Mouse (Mus musculus): ENCODE data around the gene Trim44. TPM values are rescaled to one million over a fixed set of nuclear protein-coding genes. Genes with fewer than 3 reads are reported as not detected.
A peak's percentile ranks its signal among the peaks of the same experiment; 100 is the strongest.

Gene Trim44
- polyA plus RNA-seq, 1 experiment from 2014 or later = 16.6 TPM

- no peak overlapping the region for H3K27ac ChIP-seq (ENCODE audit: low read length)
- no peak for ATAC-seq (ENCODE audit: low read depth)
- no peak overlapping the region for H3K9ac ChIP-seq (ENCODE audit: low read length)
- peaks cover 14% of the 10 kb centered on the region for H3K4me1 ChIP-seq (replicated peaks; ENCODE audit: control insufficient read depth, insufficient read depth, low read length)
- H3K9me3 ChIP-seq (ENCODE audit: control insufficient read depth, low read length) = no peaks in the 10 kb centered on the region
- H3K36me3 ChIP-seq (ENCODE audit: control insufficient read depth, insufficient read depth, low read length) = no peaks in the 10 kb centered on the region
- H3K4me3 ChIP-seq (ENCODE audit: low read length) = no peak overlapping the region
- H3K4me2 ChIP-seq (ENCODE audit: low read depth, low read length) = no peak overlapping the region
- H3K27me3 ChIP-seq (ENCODE audit: control insufficient read depth, insufficient read depth, low read depth, low read length) = no peaks in the 10 kb centered on the region
- WGBS = 50% methylated on average over 4 of the region's 4 CpGs
These were observed 3.0 kb upstream of the Trim44 start for GRCm38 (mm10) chr2:102410615-102411014.

GRCm38 (mm10) chr2:102409741-102410140, 2.1 kb upstream of the Trim44 start:
- WGBS = 82% methylated on average over 3 of the region's 3 CpGs
- Histone ChIP-seq H3K27me3 (ENCODE audit: control insufficient read depth, insufficient read depth, low read depth, low read length) (no peaks in the 10 kb centered on the region), H3K4me1 (replicated peaks; ENCODE audit: control insufficient read depth, insufficient read depth, low read length) (peaks cover 14% of the 10 kb centered on the region), H3K9ac (ENCODE audit: low read length) (no peak overlapping the region), H3K36me3 (ENCODE audit: control insufficient read depth, insufficient read depth, low read length) (no peaks in the 10 kb centered on the region), H3K4me3 (ENCODE audit: low read length) (no peak overlapping the region), H3K4me2 (ENCODE audit: low read depth, low read length) (no peak overlapping the region), H3K27ac (ENCODE audit: low read length) (no peak overlapping the region), H3K9me3 (ENCODE audit: control insufficient read depth, low read length) (no peaks in the 10 kb centered on the region)
- no peak for ATAC-seq (ENCODE audit: low read depth)

GRCm38 (mm10) chr2:102406324-102407304, 1.0 kb downstream of the Trim44 start:
- Histone ChIP-seq H3K9ac (ENCODE audit: low read length) (no peak overlapping the region), H3K27me3 (ENCODE audit: control insufficient read depth, insufficient read depth, low read depth, low read length) (no peaks in the 10 kb centered on the region), H3K9me3 (ENCODE audit: control insufficient read depth, low read length) (no peaks in the 10 kb centered on the region), H3K27ac (ENCODE audit: low read length) (no peak overlapping the region), H3K4me1 (replicated peaks; ENCODE audit: control insufficient read depth, insufficient read depth, low read length) (peaks cover 14% of the 10 kb centered on the region), H3K36me3 (ENCODE audit: control insufficient read depth, insufficient read depth, low read length) (no peaks in the 10 kb centered on the region), H3K4me3 (ENCODE audit: low read length) (no peak overlapping the region), H3K4me2 (ENCODE audit: low read depth, low read length) (peak overlapping the region; percentile 35)
- 62% methylated on average over 4 of the region's 4 CpGs for WGBS
- peak; percentile 45; the same call in 1 of the 2 replicates for ATAC-seq (ENCODE audit: low read depth)

GRCm38 (mm10) chr2:102403982-102404381, 3.6 kb downstream of the Trim44 start:
- Histone ChIP-seq H3K27me3 (ENCODE audit: control insufficient read depth, insufficient read depth, low read depth, low read length) (no peaks in the 10 kb centered on the region), H3K4me1 (replicated peaks; ENCODE audit: control insufficient read depth, insufficient read depth, low read length) (peaks cover 25% of the 10 kb centered on the region), H3K27ac (ENCODE audit: low read length) (no peak overlapping the region), H3K4me3 (ENCODE audit: low read length) (no peak overlapping the region), H3K4me2 (ENCODE audit: low read depth, low read length) (no peak overlapping the region), H3K9ac (ENCODE audit: low read length) (no peak overlapping the region), H3K36me3 (ENCODE audit: control insufficient read depth, insufficient read depth, low read length) (no peaks in the 10 kb centered on the region), H3K9me3 (ENCODE audit: control insufficient read depth, low read length) (no peaks in the 10 kb centered on the region)
- ATAC-seq (ENCODE audit: low read depth) = no peak
- 87% methylated on average over 5 of the region's 5 CpGs for WGBS

- 83% methylated on average over 4 of the region's 4 CpGs for WGBS
These were observed 4.3 kb downstream of the Trim44 start for GRCm38 (mm10) chr2:102403306-102403705.

GRCm38 (mm10) chr2:102401352-102401692, 6.3 kb downstream of the Trim44 start:
- no peaks in the 10 kb centered on the region for H3K9me3 ChIP-seq (ENCODE audit: control insufficient read depth, low read length)
- WGBS = 11% methylated on average over 6 of the region's 6 CpGs
- no peak; the same call in 1 of the 2 replicates for ATAC-seq (ENCODE audit: low read depth)
- no peaks in the 10 kb centered on the region for H3K36me3 ChIP-seq (ENCODE audit: control insufficient read depth, insufficient read depth, low read length)
- peak overlapping the region; percentile 95 for H3K27ac ChIP-seq (ENCODE audit: low read length)
- no peaks in the 10 kb centered on the region for H3K27me3 ChIP-seq (ENCODE audit: control insufficient read depth, insufficient read depth, low read depth, low read length)
- peaks cover 20% of the 10 kb centered on the region for H3K4me1 ChIP-seq (replicated peaks; ENCODE audit: control insufficient read depth, insufficient read depth, low read length)
- peak overlapping the region; percentile 88 for H3K9ac ChIP-seq (ENCODE audit: low read length)
- peak overlapping the region; percentile 98 for H3K4me2 ChIP-seq (ENCODE audit: low read depth, low read length)
- peak overlapping the region; percentile 77 for H3K4me3 ChIP-seq (ENCODE audit: low read length)

More at GRCm38 (mm10) chr2:102403306-102403705, 4.3 kb downstream of the Trim44 start:
- Histone ChIP-seq H3K4me3 (ENCODE audit: low read length) (no peak overlapping the region), H3K9ac (ENCODE audit: low read length) (no peak overlapping the region), H3K36me3 (ENCODE audit: control insufficient read depth, insufficient read depth, low read length) (no peaks in the 10 kb centered on the region), H3K27ac (ENCODE audit: low read length) (no peak overlapping the region), H3K4me2 (ENCODE audit: low read depth, low read length) (no peak overlapping the region), H3K27me3 (ENCODE audit: control insufficient read depth, insufficient read depth, low read depth, low read length) (no peaks in the 10 kb centered on the region), H3K4me1 (replicated peaks; ENCODE audit: control insufficient read depth, insufficient read depth, low read length) (peaks cover 28% of the 10 kb centered on the region), H3K9me3 (ENCODE audit: control insufficient read depth, low read length) (no peaks in the 10 kb centered on the region)
- ATAC-seq (ENCODE audit: low read depth) = no peak

GRCm38 (mm10) chr2:102400605-102401351, 6.8 kb downstream of the Trim44 start:
- Histone ChIP-seq H3K27me3 (ENCODE audit: control insufficient read depth, insufficient read depth, low read depth, low read length) (no peaks in the 10 kb centered on the region), H3K4me3 (ENCODE audit: low read length) (peak overlapping the region; percentile 77), H3K4me2 (ENCODE audit: low read depth, low read length) (peak overlapping the region; percentile 98), H3K36me3 (ENCODE audit: control insufficient read depth, insufficient read depth, low read length) (no peaks in the 10 kb centered on the region), H3K27ac (ENCODE audit: low read length) (peak overlapping the region; percentile 95), H3K4me1 (replicated peaks; ENCODE audit: control insufficient read depth, insufficient read depth, low read length) (peaks cover 20% of the 10 kb centered on the region), H3K9me3 (ENCODE audit: control insufficient read depth, low read length) (no peaks in the 10 kb centered on the region), H3K9ac (ENCODE audit: low read length) (peak overlapping the region; percentile 88)
- peak; percentile 96 for ATAC-seq (ENCODE audit: low read depth)
- under 1% methylated on average over 68 of the region's 94 CpGs for WGBS

GRCm38 (mm10) chr2:102399864-102400604, 7.6 kb downstream of the Trim44 start:
- ATAC-seq (ENCODE audit: low read depth) = no peak
- H3K4me3 ChIP-seq (ENCODE audit: low read length) = peak overlapping the region; percentile 77
- H3K9me3 ChIP-seq (ENCODE audit: control insufficient read depth, low read length) = no peaks in the 10 kb centered on the region
- H3K9ac ChIP-seq (ENCODE audit: low read length) = peak overlapping the region; percentile 88
- H3K4me1 ChIP-seq (replicated peaks; ENCODE audit: control insufficient read depth, insufficient read depth, low read length) = peaks cover 20% of the 10 kb centered on the region
- H3K27me3 ChIP-seq (ENCODE audit: control insufficient read depth, insufficient read depth, low read depth, low read length) = no peaks in the 10 kb centered on the region
- peak overlapping the region; percentile 95 for H3K27ac ChIP-seq (ENCODE audit: low read length)
- H3K36me3 ChIP-seq (ENCODE audit: control insufficient read depth, insufficient read depth, low read length) = no peaks in the 10 kb centered on the region
- H3K4me2 ChIP-seq (ENCODE audit: low read depth, low read length) = peak overlapping the region; percentile 98
- 34% methylated on average over 48 of the region's 48 CpGs for WGBS
